Mouse (Mus musculus) macrophage (primary cell): ENCODE data around the gene 4930524B15Rik. TPM values are rescaled to one million over a fixed set of nuclear protein-coding genes. Genes with fewer than 3 reads are reported as not detected.
"Not testable (repeated sequence)": the region's sequence is repeated elsewhere in the genome, so short reads cannot be mapped to it uniquely, and the experiment has no call there.

Experiments
- H3K27ac ChIP-seq: fragments of 350-480 bp; formaldehyde crosslinking; 2 replicates; pipeline ENCODE4 v1.9.0; 2021
- H3K36me3 ChIP-seq: fragments of 350-480 bp; formaldehyde crosslinking; 2 replicates; pipeline ENCODE4 v1.9.0; 2021; ENCODE audit errors: inconsistent target
- H3K4me3 ChIP-seq: fragments of 350-480 bp; formaldehyde crosslinking; 2 replicates; pipeline ENCODE4 v1.9.0; 2021; ENCODE audit errors: inconsistent target
- H3K79me2 ChIP-seq: fragments of 350-480 bp; formaldehyde crosslinking; 2 replicates; pipeline ENCODE4 v1.9.0; 2021; ENCODE audit errors: inconsistent target
- WGBS: methylation state at CpG from one replicate; pipeline ENCODE4 v1.1.7; 2026; ENCODE audit warnings: inconsistent platforms; ENCODE audit not compliant: missing documents; 5-methylcytosine and 5-hydroxymethylcytosine counted together
- polyA plus RNA-seq: library from polyadenylated mRNA; stranded (reverse); fragments of 250-400 nt; gene quantifications from 3 replicates; pipeline ENCODE4 v1.2.4, GENCODE M21; 2018; ENCODE audit warnings: inconsistent platforms

4930524B15Rik gene
- polyA plus RNA-seq, 1 experiment from 2014 or later, result not detected

DNA sequence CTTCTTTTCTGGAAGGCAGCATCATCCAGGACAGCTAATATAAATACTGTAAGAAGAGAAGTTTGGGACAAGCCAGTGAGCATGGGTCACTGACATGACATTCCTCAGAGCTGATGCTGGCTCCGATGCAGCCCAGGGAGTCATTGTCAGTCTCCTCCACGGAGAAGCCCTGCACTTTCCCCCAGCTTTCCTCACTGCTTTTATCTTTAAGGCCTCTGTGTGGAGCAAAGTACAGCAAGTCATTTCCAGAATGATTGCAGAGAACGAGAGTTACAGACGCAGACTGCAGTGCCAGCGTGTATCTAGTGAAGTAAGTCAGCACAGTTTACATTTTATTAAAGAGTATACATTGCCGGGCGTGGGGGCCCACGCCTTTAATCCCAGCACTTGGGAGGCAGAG lies 9.4 kb downstream of the 4930524B15Rik start:
- H3K4me3 ChIP-seq, result no peak overlapping the region
- no peak overlapping the region for H3K27ac ChIP-seq
- WGBS, result 84% methylated on average over 8 of the region's 8 CpGs
- H3K36me3 ChIP-seq, result no peaks in the 10 kb centered on the region
- H3K79me2 ChIP-seq, result no peaks in the 10 kb centered on the region

DNA sequence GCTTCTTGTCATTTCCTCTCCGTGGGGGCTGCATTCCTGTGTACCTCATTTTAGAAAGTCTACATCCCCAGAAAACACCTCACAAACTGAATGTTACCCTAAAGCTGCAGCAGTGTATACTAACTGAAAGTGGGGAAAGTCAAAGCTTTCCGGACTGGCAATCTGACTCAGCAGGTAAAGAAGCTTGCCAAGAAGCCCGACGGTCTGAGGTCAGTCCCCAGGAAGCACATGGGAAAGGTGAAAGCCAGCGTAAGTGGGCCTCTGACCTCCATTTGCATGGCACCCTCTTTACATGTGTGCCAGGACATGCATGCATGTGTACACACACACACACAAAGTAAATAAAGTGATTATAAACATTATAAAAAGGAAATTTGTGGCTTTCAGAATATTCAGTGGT lies 10.3 kb downstream of the 4930524B15Rik start:
- WGBS, result 33% methylated on average over 5 of the region's 5 CpGs
- Histone ChIP-seq H3K4me3 (no peak overlapping the region), H3K27ac (no peak overlapping the region), H3K79me2 (no peaks in the 10 kb centered on the region), H3K36me3 (no peaks in the 10 kb centered on the region)

DNA sequence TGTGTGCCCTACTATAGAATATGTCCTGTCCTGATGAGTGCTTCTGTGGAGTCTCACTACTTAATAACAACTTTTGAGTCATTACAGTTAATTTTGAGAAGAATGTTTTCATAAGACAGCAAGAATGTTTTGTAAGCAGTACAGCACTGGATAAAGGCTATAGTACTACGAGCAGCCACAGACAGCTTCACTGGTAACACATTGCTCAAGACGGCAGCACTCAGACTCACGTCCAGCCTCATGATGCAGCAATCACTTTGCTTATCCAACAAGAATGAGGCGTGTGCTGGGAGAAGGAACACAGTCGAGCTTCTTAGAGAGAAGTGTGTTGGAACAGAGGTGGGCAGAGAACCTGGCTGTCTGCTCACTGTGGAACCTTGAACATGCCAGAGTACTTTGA lies 10.7 kb downstream of the 4930524B15Rik start:
- Histone ChIP-seq H3K36me3 (no peaks in the 10 kb centered on the region), H3K4me3 (no peak overlapping the region), H3K79me2 (no peaks in the 10 kb centered on the region), H3K27ac (no peak overlapping the region)
- 65% methylated on average over 5 of the region's 5 CpGs for WGBS

DNA sequence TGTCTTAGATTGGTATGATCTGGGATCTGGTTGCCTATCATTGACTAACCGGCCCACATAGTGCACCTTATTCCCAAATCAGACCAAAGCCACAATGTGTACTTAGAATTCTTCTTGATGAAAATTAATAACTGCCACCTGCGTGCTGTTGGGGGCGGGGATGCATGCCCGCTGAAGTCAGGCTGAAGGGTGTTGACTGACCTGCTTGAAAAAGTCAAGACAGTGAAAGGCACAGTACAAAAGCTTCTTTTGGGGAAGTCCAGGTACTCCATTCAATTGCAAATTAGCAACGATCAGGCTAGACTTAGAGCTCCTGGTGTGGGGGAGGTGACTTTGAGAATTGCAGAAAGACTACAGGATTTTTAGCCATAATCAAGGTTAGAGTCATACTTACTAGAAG lies 14.7 kb downstream of the 4930524B15Rik start:
- not testable (repeated sequence) for H3K36me3 ChIP-seq, H3K4me3 ChIP-seq, H3K27ac ChIP-seq, H3K79me2 ChIP-seq
- WGBS, result 95% methylated on average over 5 of the region's 5 CpGs

DNA sequence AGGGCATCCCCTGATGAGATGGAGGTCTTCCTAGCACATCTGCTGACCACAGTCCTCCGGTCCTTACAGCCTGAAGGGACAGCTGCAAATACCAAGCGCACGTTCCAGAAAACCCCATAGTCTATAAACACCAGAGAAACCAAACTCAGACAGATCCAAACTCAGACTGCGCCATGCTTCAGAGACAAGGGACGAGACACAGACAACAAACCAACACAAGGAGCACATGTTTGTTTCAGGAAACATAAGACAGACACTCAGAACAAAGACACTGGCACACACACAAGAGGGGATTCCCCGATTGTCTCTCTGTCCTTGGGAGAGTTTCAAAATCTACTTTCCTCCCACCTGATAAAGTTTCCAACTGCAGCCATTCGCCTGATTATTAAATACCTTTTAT lies 16.4 kb downstream of the 4930524B15Rik start:
- 91% methylated on average over 7 of the region's 7 CpGs for WGBS
- no peak overlapping the region for H3K4me3 ChIP-seq
- H3K36me3 ChIP-seq, result no peaks in the 10 kb centered on the region
- H3K79me2 ChIP-seq, result no peaks in the 10 kb centered on the region
- H3K27ac ChIP-seq, result no peak overlapping the region

DNA sequence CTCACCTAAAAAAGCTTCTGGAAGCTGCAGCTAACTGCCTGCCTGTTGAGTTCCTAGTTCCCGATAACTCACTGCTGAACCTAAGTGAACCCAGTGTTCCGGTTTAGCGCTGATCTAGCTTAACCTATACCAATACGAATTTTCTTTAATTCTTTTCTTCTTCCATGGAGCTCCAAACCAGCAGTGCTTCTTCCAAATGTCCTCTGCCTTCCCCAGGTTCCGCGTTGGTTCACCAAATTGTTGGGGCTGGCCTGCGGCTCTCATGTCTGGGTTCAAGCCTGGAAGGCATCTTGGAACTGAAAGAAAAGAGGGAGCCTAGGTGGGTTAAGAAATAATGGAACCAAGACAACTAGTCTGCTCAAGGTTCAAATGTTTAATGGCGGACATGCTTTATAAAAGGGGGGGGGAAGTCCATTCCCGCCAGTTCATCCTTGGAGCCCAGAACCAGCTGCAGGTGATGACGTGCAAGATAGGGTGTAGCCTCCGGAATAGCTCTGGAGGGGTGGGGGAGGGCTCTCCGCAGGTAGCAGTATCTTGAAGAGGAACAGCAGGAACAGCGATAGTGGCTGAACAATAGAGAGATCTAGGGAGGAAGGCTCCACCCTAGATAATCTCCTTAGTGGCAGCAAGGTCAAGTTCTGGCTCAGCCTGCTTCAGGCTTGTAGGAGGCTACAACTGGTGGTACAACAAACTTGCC lies 17.0 kb downstream of the 4930524B15Rik start:
- not testable (repeated sequence) for H3K79me2 ChIP-seq, H3K4me3 ChIP-seq, H3K27ac ChIP-seq, H3K36me3 ChIP-seq
- 98% methylated on average over 10 of the region's 13 CpGs for WGBS

DNA sequence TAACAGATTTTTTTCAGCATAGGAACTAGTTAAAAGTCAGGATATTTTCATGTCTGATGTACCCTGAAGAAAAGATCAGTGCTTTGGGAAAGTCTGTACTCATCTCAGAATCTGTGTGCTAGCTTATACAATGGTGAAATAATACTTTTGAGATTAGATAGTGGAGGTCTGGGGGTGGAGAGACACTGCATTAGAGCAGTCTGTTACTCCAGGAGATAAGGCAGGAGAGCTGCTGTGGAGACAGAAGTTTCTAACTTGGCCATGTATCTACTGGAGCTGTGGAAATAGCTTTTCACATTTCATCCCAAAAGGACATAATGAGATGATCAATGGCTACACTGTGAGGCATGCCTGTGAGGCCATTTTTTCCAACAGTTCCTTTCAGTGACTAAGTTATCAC lies 17.9 kb downstream of the 4930524B15Rik start:
- H3K36me3 ChIP-seq, result no peaks in the 10 kb centered on the region

DNA sequence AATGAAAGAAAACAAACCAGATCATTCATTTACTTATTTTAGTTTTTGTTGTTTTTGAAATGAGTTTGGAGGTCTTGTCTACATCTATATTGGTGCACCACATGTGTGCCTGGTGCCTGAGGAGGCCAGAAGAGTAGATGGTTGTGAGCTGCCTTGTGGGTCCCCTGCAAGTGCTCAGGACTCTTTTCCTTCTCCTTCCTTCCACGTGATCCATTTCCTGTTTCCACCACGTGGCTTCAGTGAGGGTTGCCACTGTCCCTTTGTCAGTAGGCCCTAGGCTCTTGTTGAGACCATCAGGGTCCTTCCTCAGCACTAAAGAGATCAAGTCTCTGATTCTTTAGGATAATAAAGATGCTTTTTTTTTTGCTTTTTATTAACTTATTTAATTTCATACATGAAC lies 19.4 kb downstream of the 4930524B15Rik start:
- WGBS, result 16% methylated on average over 2 of the region's 2 CpGs
- Histone ChIP-seq H3K4me3 (no peak overlapping the region), H3K27ac (no peak overlapping the region), H3K36me3 (no peaks in the 10 kb centered on the region), H3K79me2 (no peaks in the 10 kb centered on the region)

More for the DNA sequence above, 17.9 kb downstream of the 4930524B15Rik start:
- no peaks in the 10 kb centered on the region for H3K79me2 ChIP-seq
- no peak overlapping the region for H3K27ac ChIP-seq
- H3K4me3 ChIP-seq, result no peak overlapping the region

DNA sequence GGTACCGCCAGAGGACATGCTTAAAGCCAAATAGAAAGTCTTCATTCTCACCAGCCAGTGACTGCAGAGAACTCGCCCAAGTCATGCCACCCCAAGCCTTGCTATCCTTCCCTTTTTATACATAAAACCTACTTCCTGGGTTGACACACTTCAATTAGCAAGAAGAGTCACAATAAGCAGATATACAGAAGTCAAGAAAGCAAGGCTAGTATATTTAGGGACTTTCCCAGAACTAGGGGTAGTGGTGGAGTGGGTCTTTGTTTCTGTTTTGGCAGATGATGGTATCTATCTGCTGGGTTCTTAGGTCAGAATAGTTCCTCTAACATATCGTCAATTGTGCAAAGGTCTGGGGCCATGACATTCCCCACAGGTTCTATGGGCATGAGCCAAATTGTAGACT lies 27.1 kb downstream of the 4930524B15Rik start:
- H3K79me2 ChIP-seq, result no peaks in the 10 kb centered on the region
- WGBS, result 91% methylated on average over 3 of the region's 3 CpGs
- H3K4me3 ChIP-seq, result no peak overlapping the region
- H3K27ac ChIP-seq, result no peak overlapping the region
- no peaks in the 10 kb centered on the region for H3K36me3 ChIP-seq

DNA sequence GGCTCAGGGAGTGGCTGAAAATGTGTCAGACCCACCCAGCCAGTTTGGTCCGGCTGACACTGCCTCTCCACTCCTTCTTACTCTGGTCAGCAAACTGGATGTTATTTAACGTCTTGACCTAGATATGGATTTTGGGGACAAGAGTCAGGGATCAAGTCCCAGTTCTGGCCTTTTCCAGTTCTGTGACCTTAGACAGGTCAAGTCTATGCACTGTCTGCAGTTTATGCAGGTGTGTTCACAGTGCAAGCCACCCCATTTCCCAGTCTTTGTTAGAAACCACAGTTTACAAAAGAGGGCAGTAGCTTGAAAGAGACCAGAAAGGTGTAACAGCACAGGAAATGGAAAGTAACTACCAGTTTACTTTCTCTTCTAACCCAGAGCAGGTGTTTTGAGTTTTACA lies 34.3 kb downstream of the 4930524B15Rik start:
- Histone ChIP-seq H3K4me3 (no peak overlapping the region), H3K27ac (no peak overlapping the region), H3K79me2 (no peaks in the 10 kb centered on the region), H3K36me3 (no peaks in the 10 kb centered on the region)
- 92% methylated on average over 2 of the region's 2 CpGs for WGBS

DNA sequence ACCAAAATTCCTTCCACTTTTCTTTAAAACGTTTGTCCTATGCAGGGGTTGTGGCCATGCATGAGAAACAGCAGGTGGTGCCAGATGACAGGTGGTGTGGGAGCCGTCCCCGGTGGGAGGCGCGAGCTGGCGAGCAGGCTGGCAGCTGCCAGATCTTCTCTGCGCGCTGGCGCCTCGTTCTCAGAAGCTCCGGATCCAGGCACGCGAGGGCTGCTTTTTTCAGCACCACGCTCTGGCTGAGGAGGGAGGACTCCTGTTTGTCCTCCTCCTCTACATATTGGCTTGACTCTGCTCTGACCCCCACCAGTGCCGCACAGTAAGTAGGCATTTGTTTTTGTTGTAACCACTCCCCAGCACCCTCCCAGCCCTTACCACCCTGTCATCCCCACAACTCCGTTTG lies 34.9 kb downstream of the 4930524B15Rik start, which contains the start of gene Nsg2:
Nsg2 (plus strand) TSS at position 183 of the 400 bp plus-strand sequence.
- no peaks in the 10 kb centered on the region for H3K79me2 ChIP-seq
- H3K4me3 ChIP-seq, result no peak within 1 kb of the TSS
- H3K27ac ChIP-seq, result no peak within 1 kb of the TSS
- 2% methylated on average over 16 of the region's 16 CpGs for WGBS
- H3K36me3 ChIP-seq, result no peaks in the 10 kb centered on the region

DNA sequence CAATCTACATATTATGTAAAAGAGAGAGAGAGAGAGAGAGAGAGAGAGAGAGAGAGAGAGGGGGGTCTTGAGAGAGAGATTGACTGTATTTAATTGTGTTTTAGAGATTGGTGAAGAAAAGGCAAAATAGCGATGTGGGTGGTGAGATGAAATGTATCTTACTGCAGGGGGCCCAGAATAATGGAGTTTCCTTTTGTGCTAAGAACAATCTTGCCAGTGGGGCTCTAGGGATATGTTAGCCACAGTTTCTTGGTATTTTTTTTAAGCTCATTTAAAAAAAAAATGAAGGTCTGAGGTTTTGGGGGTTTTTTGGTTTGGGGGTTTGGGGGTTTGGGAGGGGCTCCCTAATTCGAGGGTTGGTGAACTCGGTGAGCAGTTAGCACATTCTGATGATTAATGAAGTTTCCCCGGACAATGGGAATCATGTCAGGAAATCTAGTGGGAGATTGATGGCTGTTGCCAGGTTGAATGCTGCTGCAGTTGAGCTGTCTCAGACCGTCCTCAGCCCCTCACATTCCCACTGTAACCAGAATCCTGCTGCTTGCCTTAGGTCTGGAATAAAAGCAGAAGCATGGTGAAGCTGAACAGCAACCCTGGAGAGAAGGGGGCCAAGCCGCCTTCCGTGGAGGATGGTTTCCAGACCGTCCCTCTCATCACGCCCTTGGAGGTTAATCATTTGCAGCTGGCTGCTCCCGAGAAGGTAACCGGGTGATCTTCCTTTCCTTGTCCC lies 36.0 kb downstream of the 4930524B15Rik start:
- Histone ChIP-seq H3K27ac (no peak overlapping the region), H3K36me3 (no peaks in the 10 kb centered on the region), H3K79me2 (no peaks in the 10 kb centered on the region), H3K4me3 (no peak overlapping the region)
- 58% methylated on average over 11 of the region's 11 CpGs for WGBS

DNA sequence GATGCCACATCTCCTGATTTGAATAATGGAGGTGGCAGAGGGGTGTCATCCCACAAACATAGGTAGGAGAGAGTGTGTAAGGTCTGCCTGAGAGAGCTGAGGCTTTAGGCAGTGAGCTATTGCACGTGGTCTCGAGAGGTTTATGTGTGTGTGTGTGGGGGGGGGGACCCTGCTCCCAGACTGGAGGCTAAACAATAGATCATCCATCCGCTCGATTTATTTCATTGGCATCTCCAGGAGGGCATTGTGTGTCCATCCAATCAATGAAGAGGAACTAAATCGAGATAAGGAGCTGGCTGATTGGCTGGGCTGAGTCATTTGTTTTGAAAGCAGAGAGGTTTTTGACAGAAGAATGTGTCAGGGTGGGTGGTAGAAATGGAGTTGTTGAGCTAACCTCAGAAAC lies 37.3 kb downstream of the 4930524B15Rik start:
- Histone ChIP-seq H3K79me2 (no peaks in the 10 kb centered on the region), H3K4me3 (no peak overlapping the region), H3K27ac (no peak overlapping the region), H3K36me3 (no peaks in the 10 kb centered on the region)
- 54% methylated on average over 5 of the region's 5 CpGs for WGBS

DNA sequence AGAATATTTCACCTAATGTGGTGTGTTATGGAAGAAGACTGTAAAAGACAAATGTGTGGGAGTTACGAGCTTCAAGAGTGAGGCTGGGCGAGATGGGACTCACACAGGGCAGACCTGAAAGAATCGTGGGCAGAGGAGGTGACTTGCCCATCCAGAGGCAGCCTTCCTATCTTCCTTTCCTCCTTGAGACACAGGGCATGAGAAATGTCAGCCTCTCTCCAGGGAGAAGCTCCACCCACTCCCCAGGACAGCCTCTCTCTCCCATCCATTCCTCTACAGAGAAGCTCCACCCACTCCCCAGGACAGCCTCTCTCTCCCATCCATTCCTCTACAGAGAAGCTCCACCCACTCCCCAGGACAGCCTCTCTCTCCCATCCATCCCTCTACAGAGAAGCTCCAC lies 42.7 kb downstream of the 4930524B15Rik start:
- 89% methylated on average over 3 of the region's 3 CpGs for WGBS
- not testable (repeated sequence) for H3K79me2 ChIP-seq, H3K4me3 ChIP-seq, H3K27ac ChIP-seq, H3K36me3 ChIP-seq

DNA sequence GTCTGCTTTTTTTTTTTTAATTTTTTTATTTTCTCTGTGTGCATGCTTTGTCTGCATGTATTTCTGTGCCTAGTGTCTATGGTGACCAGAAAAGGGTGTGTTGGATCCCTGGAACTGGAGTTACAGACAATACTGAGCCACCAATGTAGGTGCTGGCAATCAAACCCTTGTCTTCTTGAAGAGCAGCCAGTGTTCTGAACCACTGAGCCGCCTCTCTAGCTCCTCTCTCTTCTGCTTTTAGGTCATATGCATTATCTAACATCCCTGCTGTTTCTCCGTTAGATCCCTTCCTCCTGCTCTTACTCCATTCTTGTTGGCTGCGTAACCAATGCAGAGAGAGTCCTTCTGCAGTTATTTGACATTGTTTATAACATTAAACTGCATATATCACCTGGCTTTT lies 43.5 kb downstream of the 4930524B15Rik start:
- WGBS, result 78% methylated on average over 2 of the region's 3 CpGs

More for the DNA sequence above, 43.5 kb downstream of the 4930524B15Rik start:
- H3K27ac ChIP-seq, result no peak overlapping the region
- H3K79me2 ChIP-seq, result no peaks in the 10 kb centered on the region
- no peak overlapping the region for H3K4me3 ChIP-seq
- no peaks in the 10 kb centered on the region for H3K36me3 ChIP-seq
